Mouse (Mus musculus) kidney, embryonic 14.5 days (tissue): Measurements from ENCODE around the gene Mageb18. TPM values are rescaled to one million over a fixed set of nuclear protein-coding genes. Genes with fewer than 3 reads are reported as not detected.

Source experiments
- ATAC-seq: fragments of 200-750 bp; cut with Nextera tagmentation; 2 replicates; pipeline ENCODE4 v1.8.0; 2017; ENCODE audit warnings: moderate number of reproducible peaks, mild to moderate bottlenecking, moderate TSS enrichment, moderate library complexity; ENCODE audit not compliant: low FRiP score, low TSS enrichment
- H3K27ac ChIP-seq: fragments of 300-500 bp; sonication (generic); 2 replicates; pipeline ENCODE4 v1.5.1; 2014; ENCODE audit warnings: low read depth, mild to moderate bottlenecking, low read length, moderate library complexity, mixed read lengths
- H3K27me3 ChIP-seq: fragments of 300-500 bp; sonication (generic); 2 replicates; pipeline ENCODE4 v1.6.1; 2014; ENCODE audit warnings: mild to moderate bottlenecking, low read length; ENCODE audit not compliant: control insufficient read depth, insufficient read depth
- H3K36me3 ChIP-seq: fragments of 300-500 bp; sonication (generic); 2 replicates; pipeline ENCODE4 v1.6.1; 2014; ENCODE audit warnings: low read length, mixed read lengths; ENCODE audit not compliant: control insufficient read depth, insufficient read depth
- H3K4me1 ChIP-seq: fragments of 300-500 bp; sonication (generic); 2 replicates; pipeline ENCODE4 v1.6.1; 2014; ENCODE audit warnings: low read length, mixed read lengths; ENCODE audit not compliant: control insufficient read depth, insufficient read depth
- H3K4me2 ChIP-seq: fragments of 300-500 bp; sonication (generic); replicated peaks from 2 replicates; pipeline ENCODE4 v1.6.1; 2014; ENCODE audit warnings: low read depth, mild to moderate bottlenecking, low read length
- H3K4me3 ChIP-seq: fragments of 300-500 bp; sonication (generic); 2 replicates; pipeline ENCODE4 v1.5.1; 2014; ENCODE audit warnings: mild to moderate bottlenecking, low read length
- H3K9ac ChIP-seq: fragments of 300-500 bp; sonication (generic); 2 replicates; pipeline ENCODE4 v1.6.1; 2014; ENCODE audit warnings: low read depth, mild to moderate bottlenecking, low read length, moderate library complexity
- H3K9me3 ChIP-seq: fragments of 300-500 bp; sonication (generic); 2 replicates; pipeline ENCODE4 v1.6.1; 2016; ENCODE audit warnings: low read length; ENCODE audit not compliant: control insufficient read depth
- WGBS: fragments of 180-500 bp; shearing (Covaris S2); extraction: QIAGEN DNeasy Blood & Tissue Kit; methylation state at CpG from one replicate; pipeline ENCODE4 v1.1.7; 2014; 5-methylcytosine and 5-hydroxymethylcytosine counted together
- polyA plus RNA-seq: library from polyadenylated mRNA; unstranded; fragments of >200 nt; fragmentation: Nextera tagmentation; extraction: Ambion mirVana; gene quantifications from 2 replicates; pipeline ENCODE4 v1.2.1, GENCODE M21; 2014

Gene Mageb18
- polyA plus RNA-seq, 1 experiment from 2014 or later = not detected

- no peak for ATAC-seq
- Histone ChIP-seq H3K27me3 (no peaks in the 10 kb centered on the region), H3K4me3 (no peak overlapping the region), H3K36me3 (no peaks in the 10 kb centered on the region), H3K9me3 (no peaks in the 10 kb centered on the region), H3K9ac (no peak overlapping the region), H3K4me1 (no peaks in the 10 kb centered on the region), H3K27ac (no peak overlapping the region), H3K4me2 (no peak overlapping the region)
- WGBS = 18% methylated on average over 5 of the region's 5 CpGs
These were observed 256.4 kb downstream of the Mageb18 start for GRCm38 (mm10) chrX:92342924-92343323.

GRCm38 (mm10) chrX:92340906-92341305, 258.5 kb downstream of the Mageb18 start:
- no peaks in the 10 kb centered on the region for H3K27me3 ChIP-seq
- H3K4me3 ChIP-seq = no peak overlapping the region
- WGBS = 88% methylated on average over 6 of the region's 6 CpGs
- no peaks in the 10 kb centered on the region for H3K4me1 ChIP-seq
- H3K4me2 ChIP-seq = no peak overlapping the region
- no peak for ATAC-seq
- H3K27ac ChIP-seq = no peak overlapping the region
- H3K9me3 ChIP-seq = no peaks in the 10 kb centered on the region
- H3K36me3 ChIP-seq = no peaks in the 10 kb centered on the region
- H3K9ac ChIP-seq = no peak overlapping the region

GRCm38 (mm10) chrX:92339551-92339950, 259.8 kb downstream of the Mageb18 start:
- H3K27me3 ChIP-seq = no peaks in the 10 kb centered on the region
- WGBS = 86% methylated on average over 2 of the region's 2 CpGs
- no peak overlapping the region for H3K4me3 ChIP-seq
- H3K27ac ChIP-seq = no peak overlapping the region
- H3K4me2 ChIP-seq = no peak overlapping the region
- ATAC-seq = no peak
- no peaks in the 10 kb centered on the region for H3K9me3 ChIP-seq
- H3K36me3 ChIP-seq = no peaks in the 10 kb centered on the region
- no peak overlapping the region for H3K9ac ChIP-seq
- H3K4me1 ChIP-seq = no peaks in the 10 kb centered on the region

- Histone ChIP-seq H3K27me3 (no peaks in the 10 kb centered on the region), H3K9ac (no peak overlapping the region), H3K4me3 (no peak overlapping the region), H3K4me2 (no peak overlapping the region), H3K36me3 (no peaks in the 10 kb centered on the region), H3K9me3 (no peaks in the 10 kb centered on the region), H3K4me1 (no peaks in the 10 kb centered on the region), H3K27ac (no peak overlapping the region)
- 82% methylated on average over 1 of the region's 1 CpGs for WGBS
- no peak for ATAC-seq
These were observed 265.9 kb downstream of the Mageb18 start for GRCm38 (mm10) chrX:92333459-92333858.

GRCm38 (mm10) chrX:92323599-92323998, 275.8 kb downstream of the Mageb18 start:
- H3K27me3 ChIP-seq = no peaks in the 10 kb centered on the region
- no peaks in the 10 kb centered on the region for H3K4me1 ChIP-seq
- no peaks in the 10 kb centered on the region for H3K36me3 ChIP-seq
- no peaks in the 10 kb centered on the region for H3K9me3 ChIP-seq
- H3K27ac ChIP-seq = no peak overlapping the region
- H3K4me3 ChIP-seq = no peak overlapping the region
- ATAC-seq = no peak
- H3K4me2 ChIP-seq = no peak overlapping the region
- no peak overlapping the region for H3K9ac ChIP-seq
- WGBS = 48% methylated on average over 1 of the region's 1 CpGs

GRCm38 (mm10) chrX:92280619-92281018, 318.8 kb downstream of the Mageb18 start:
- H3K4me2 ChIP-seq = no peak overlapping the region
- no peak for ATAC-seq

More at GRCm38 (mm10) chrX:92280619-92281018, 318.8 kb downstream of the Mageb18 start:
- Histone ChIP-seq H3K4me1 (no peaks in the 10 kb centered on the region), H3K9ac (no peak overlapping the region), H3K4me3 (no peak overlapping the region), H3K27me3 (no peaks in the 10 kb centered on the region), H3K36me3 (no peaks in the 10 kb centered on the region), H3K9me3 (no peaks in the 10 kb centered on the region), H3K27ac (no peak overlapping the region)

Other genes with a start within 250 kb of the Mageb18 start
- gene Gm5941, start 109.6 kb downstream of the Mageb18 start, polyA plus RNA-seq = not detected in 2 replicates